Mouse (Mus musculus) kidney, embryonic 14.5 days (tissue): Measurements from ENCODE around the gene Duoxa2. TPM values are rescaled to one million over a fixed set of nuclear protein-coding genes. Genes with fewer than 3 reads are reported as not detected.

Experiments used
- ATAC-seq: fragments of 200-750 bp; cut with Nextera tagmentation; 2 replicates; pipeline ENCODE4 v1.8.0; 2017; ENCODE audit warnings: moderate number of reproducible peaks, mild to moderate bottlenecking, moderate TSS enrichment, moderate library complexity; ENCODE audit not compliant: low FRiP score, low TSS enrichment
- H3K27ac ChIP-seq: fragments of 300-500 bp; sonication (generic); 2 replicates; pipeline ENCODE4 v1.5.1; 2014; ENCODE audit warnings: low read depth, mild to moderate bottlenecking, low read length, moderate library complexity, mixed read lengths
- H3K27me3 ChIP-seq: fragments of 300-500 bp; sonication (generic); 2 replicates; pipeline ENCODE4 v1.6.1; 2014; ENCODE audit warnings: mild to moderate bottlenecking, low read length; ENCODE audit not compliant: control insufficient read depth, insufficient read depth
- H3K36me3 ChIP-seq: fragments of 300-500 bp; sonication (generic); 2 replicates; pipeline ENCODE4 v1.6.1; 2014; ENCODE audit warnings: low read length, mixed read lengths; ENCODE audit not compliant: control insufficient read depth, insufficient read depth
- H3K4me1 ChIP-seq: fragments of 300-500 bp; sonication (generic); 2 replicates; pipeline ENCODE4 v1.6.1; 2014; ENCODE audit warnings: low read length, mixed read lengths; ENCODE audit not compliant: control insufficient read depth, insufficient read depth
- H3K4me2 ChIP-seq: fragments of 300-500 bp; sonication (generic); replicated peaks from 2 replicates; pipeline ENCODE4 v1.6.1; 2014; ENCODE audit warnings: low read depth, mild to moderate bottlenecking, low read length
- H3K4me3 ChIP-seq: fragments of 300-500 bp; sonication (generic); 2 replicates; pipeline ENCODE4 v1.5.1; 2014; ENCODE audit warnings: mild to moderate bottlenecking, low read length
- H3K9ac ChIP-seq: fragments of 300-500 bp; sonication (generic); 2 replicates; pipeline ENCODE4 v1.6.1; 2014; ENCODE audit warnings: low read depth, mild to moderate bottlenecking, low read length, moderate library complexity
- H3K9me3 ChIP-seq: fragments of 300-500 bp; sonication (generic); 2 replicates; pipeline ENCODE4 v1.6.1; 2016; ENCODE audit warnings: low read length; ENCODE audit not compliant: control insufficient read depth
- WGBS: fragments of 180-500 bp; shearing (Covaris S2); extraction: QIAGEN DNeasy Blood & Tissue Kit; methylation state at CpG from one replicate; pipeline ENCODE4 v1.1.7; 2014; 5-methylcytosine and 5-hydroxymethylcytosine counted together
- polyA plus RNA-seq: library from polyadenylated mRNA; unstranded; fragments of >200 nt; fragmentation: Nextera tagmentation; extraction: Ambion mirVana; gene quantifications from 2 replicates; pipeline ENCODE4 v1.2.1, GENCODE M21; 2014

The Duoxa2 gene
- 0.22 TPM in 1 of 2 replicates, not detected in the other for polyA plus RNA-seq

- H3K4me3 ChIP-seq = peak within 1 kb of the TSS; percentile 34
- under 1% methylated on average over 43 of the region's 43 CpGs for WGBS
Measured at GRCm38 (mm10) chr2:122298596-122299490, at the start of gene Duoxa2. Gene Duoxa2 (plus strand): TSS chr2:122298900.

DNA sequence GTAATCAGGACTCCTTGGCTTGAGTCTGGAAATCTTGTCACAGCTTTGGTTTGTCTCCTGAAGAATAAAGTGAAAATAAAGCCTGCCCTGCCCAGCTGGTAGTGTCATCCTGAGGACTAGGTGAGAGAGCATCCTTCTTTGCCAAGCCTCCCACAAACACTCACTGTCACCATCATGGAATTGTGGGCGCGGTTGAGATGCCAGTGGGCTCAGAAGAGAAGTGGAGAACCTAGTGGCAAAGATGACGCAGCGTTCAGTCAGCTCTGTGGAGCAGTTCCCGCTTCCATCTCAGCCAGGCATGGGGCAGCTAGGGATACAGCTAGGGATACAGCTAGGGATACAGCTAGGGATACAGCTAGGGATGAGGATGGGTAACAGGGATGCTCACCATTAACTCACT lies 42.7 kb upstream of the Duoxa2 start:
- no peaks in the 10 kb centered on the region for H3K4me1 ChIP-seq
- no peak overlapping the region for H3K4me2 ChIP-seq
- no peaks in the 10 kb centered on the region for H3K9me3 ChIP-seq
- H3K27ac ChIP-seq = no peak overlapping the region
- no peak for ATAC-seq
- H3K36me3 ChIP-seq = no peaks in the 10 kb centered on the region
- H3K9ac ChIP-seq = no peak overlapping the region
- H3K4me3 ChIP-seq = no peak overlapping the region
- WGBS = 94% methylated on average over 5 of the region's 5 CpGs
- H3K27me3 ChIP-seq = no peaks in the 10 kb centered on the region

More at GRCm38 (mm10) chr2:122298596-122299490, at the start of gene Duoxa2:
- Histone ChIP-seq H3K9me3 (no peaks in the 10 kb centered on the region), H3K9ac (no peak within 1 kb of the TSS), H3K4me2 (peak within 1 kb of the TSS; percentile 39), H3K27me3 (peaks cover 86% of the 10 kb centered on the region), H3K4me1 (peaks cover 19% of the 10 kb centered on the region), H3K27ac (no peak within 1 kb of the TSS), H3K36me3 (no peaks in the 10 kb centered on the region)
- ATAC-seq = no peak

- H3K27ac ChIP-seq = no peak overlapping the region
- H3K27me3 ChIP-seq = no peaks in the 10 kb centered on the region
- no peak overlapping the region for H3K9ac ChIP-seq
- H3K4me1 ChIP-seq = no peaks in the 10 kb centered on the region
- H3K4me3 ChIP-seq = no peak overlapping the region
- no peaks in the 10 kb centered on the region for H3K9me3 ChIP-seq
- no peaks in the 10 kb centered on the region for H3K36me3 ChIP-seq
- 90% methylated on average over 5 of the region's 5 CpGs for WGBS
- ATAC-seq = no peak
- no peak overlapping the region for H3K4me2 ChIP-seq
Measured at GRCm38 (mm10) chr2:122260729-122261128, 38.0 kb upstream of the Duoxa2 start.

DNA sequence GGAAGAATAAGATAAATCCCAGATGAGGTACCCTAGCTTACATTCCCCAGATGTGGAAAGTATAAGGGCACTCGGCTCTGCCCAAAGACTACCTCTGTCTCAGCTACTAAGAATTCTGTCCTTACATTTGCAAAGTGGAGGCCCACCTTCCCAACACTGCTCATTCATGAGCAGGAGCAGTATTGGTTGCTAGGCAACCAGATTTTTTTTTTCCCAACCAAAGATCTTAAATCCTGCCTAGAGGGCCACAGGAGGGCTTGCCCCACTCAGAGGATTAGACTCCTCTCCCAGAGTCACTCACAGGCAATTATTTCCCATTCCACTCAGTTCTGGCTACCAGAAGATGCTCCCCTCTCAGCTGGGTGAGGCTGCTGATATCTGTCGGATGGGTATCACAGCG lies 34.0 kb upstream of the Duoxa2 start:
- no peak for ATAC-seq
- Histone ChIP-seq H3K4me3 (no peak overlapping the region), H3K9ac (no peak overlapping the region), H3K4me2 (no peak overlapping the region), H3K27ac (no peak overlapping the region), H3K9me3 (no peaks in the 10 kb centered on the region), H3K27me3 (no peaks in the 10 kb centered on the region), H3K36me3 (no peaks in the 10 kb centered on the region), H3K4me1 (no peaks in the 10 kb centered on the region)
- WGBS = 85% methylated on average over 3 of the region's 3 CpGs

DNA sequence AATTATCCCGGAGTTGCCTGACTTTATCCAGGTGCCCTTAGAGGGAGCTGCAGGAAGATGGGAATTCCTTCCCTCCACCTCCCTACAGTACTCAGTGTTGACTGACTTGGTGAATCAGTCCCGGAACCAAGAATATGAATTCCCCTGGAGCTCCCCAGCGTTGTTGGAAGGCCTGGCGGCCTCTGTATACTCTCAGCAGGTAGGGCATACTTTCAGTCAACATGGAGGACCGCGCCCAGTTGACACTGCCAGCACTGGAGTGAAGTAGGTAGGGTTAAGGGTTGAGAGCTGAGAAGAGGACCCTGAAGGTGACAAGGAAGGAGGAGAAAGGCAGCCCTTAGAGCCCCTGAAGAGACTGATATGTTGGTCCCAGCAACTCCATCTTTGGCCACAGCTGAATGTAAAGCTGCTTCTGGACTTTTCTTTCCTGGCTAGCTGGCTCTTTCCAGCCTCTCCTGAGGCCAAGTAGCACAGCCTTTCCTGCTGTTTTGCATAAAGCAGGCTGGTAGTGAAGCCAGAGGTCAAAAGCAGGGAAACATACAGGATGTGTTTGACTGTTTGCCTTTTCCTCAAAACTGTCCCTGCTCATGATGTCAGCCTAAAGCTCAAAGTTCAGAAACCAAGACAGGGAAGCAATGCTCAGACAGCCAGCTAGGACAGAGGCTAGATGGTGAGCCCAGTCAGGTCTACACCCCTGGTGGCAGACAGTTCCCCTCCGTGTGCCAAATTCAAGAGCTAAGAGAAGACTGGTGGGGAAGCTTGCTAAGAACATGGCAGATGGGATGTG lies 32.1 kb upstream of the Duoxa2 start:
- no peak overlapping the region for H3K27ac ChIP-seq
- no peaks in the 10 kb centered on the region for H3K9me3 ChIP-seq
- H3K9ac ChIP-seq = no peak overlapping the region
- ATAC-seq = no peak
- H3K36me3 ChIP-seq = no peaks in the 10 kb centered on the region
- H3K4me3 ChIP-seq = no peak overlapping the region
- H3K4me2 ChIP-seq = no peak overlapping the region
- H3K4me1 ChIP-seq = no peaks in the 10 kb centered on the region
- WGBS = 89% methylated on average over 7 of the region's 7 CpGs
- no peaks in the 10 kb centered on the region for H3K27me3 ChIP-seq

GRCm38 (mm10) chr2:122278769-122279168 lies 19.9 kb upstream of the Duoxa2 start:
- WGBS = 81% methylated on average over 3 of the region's 3 CpGs
- H3K9me3 ChIP-seq = no peaks in the 10 kb centered on the region

DNA sequence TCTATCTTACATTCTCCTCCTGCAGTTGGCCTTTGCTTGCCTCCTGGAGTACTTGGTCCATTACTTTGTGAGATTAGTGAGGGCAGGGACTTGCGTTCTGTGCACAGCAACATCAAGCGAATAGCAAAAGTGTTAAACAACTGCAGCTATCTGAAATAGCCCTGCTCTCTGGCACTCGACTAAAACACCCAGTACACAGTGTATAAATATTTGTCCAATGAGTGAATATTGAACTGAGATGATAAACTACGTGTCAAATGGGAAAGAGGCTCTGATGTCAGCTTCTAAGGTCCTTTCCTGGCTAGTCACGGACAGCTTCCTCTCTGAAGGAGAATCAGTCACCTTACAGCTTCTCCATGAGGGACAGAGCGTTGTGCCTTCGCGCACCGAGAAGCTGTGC lies 14.6 kb upstream of the Duoxa2 start:
- Histone ChIP-seq H3K4me1 (no peaks in the 10 kb centered on the region), H3K9ac (no peak overlapping the region), H3K27ac (no peak overlapping the region), H3K36me3 (no peaks in the 10 kb centered on the region), H3K27me3 (no peaks in the 10 kb centered on the region), H3K9me3 (no peaks in the 10 kb centered on the region), H3K4me2 (no peak overlapping the region), H3K4me3 (no peak overlapping the region)
- no peak for ATAC-seq
- WGBS = 85% methylated on average over 9 of the region's 9 CpGs

More at GRCm38 (mm10) chr2:122278769-122279168, 19.9 kb upstream of the Duoxa2 start:
- Histone ChIP-seq H3K36me3 (no peaks in the 10 kb centered on the region), H3K4me3 (no peak overlapping the region), H3K27ac (no peak overlapping the region), H3K27me3 (no peaks in the 10 kb centered on the region), H3K4me2 (no peak overlapping the region), H3K9ac (no peak overlapping the region), H3K4me1 (no peaks in the 10 kb centered on the region)
- no peak for ATAC-seq

GRCm38 (mm10) chr2:122286137-122286536 lies 12.6 kb upstream of the Duoxa2 start:
- Histone ChIP-seq H3K9me3 (no peaks in the 10 kb centered on the region), H3K4me3 (no peak overlapping the region), H3K9ac (no peak overlapping the region), H3K4me2 (no peak overlapping the region), H3K36me3 (no peaks in the 10 kb centered on the region), H3K4me1 (no peaks in the 10 kb centered on the region), H3K27me3 (no peaks in the 10 kb centered on the region), H3K27ac (no peak overlapping the region)
- WGBS = 63% methylated on average over 7 of the region's 7 CpGs
- ATAC-seq = no peak

- H3K27ac ChIP-seq = no peak overlapping the region
- WGBS = 8% methylated on average over 7 of the region's 7 CpGs
Measured at GRCm38 (mm10) chr2:122294916-122295315, 3.8 kb upstream of the Duoxa2 start.

More at GRCm38 (mm10) chr2:122294916-122295315, 3.8 kb upstream of the Duoxa2 start:
- no peaks in the 10 kb centered on the region for H3K36me3 ChIP-seq
- H3K27me3 ChIP-seq = peaks cover 63% of the 10 kb centered on the region
- ATAC-seq = no peak
- no peak overlapping the region for H3K9ac ChIP-seq
- H3K9me3 ChIP-seq = no peaks in the 10 kb centered on the region
- H3K4me3 ChIP-seq = no peak overlapping the region
- H3K4me2 ChIP-seq = no peak overlapping the region
- H3K4me1 ChIP-seq = 0 out of 2 replicates have a peak, but pooled peaks cover 12% of the 10 kb centered on the region
